Mouse (Mus musculus) forebrain, embryonic 14.5 days (tissue): ENCODE measurements around the gene Gnat1. TPM values are rescaled to one million over a fixed set of nuclear protein-coding genes. Genes with fewer than 3 reads are reported as not detected.
A peak's percentile ranks its signal among the peaks of the same experiment; 100 is the strongest.

Source experiments
- ATAC-seq: fragments of 200-750 bp; cut with Nextera tagmentation; 2 replicates; pipeline ENCODE4 v1.8.0; 2017; ENCODE audit warnings: mild to moderate bottlenecking, moderate library complexity
- DNase-seq: peaks from one replicate; pipeline ENCODE4 v3.0.0-alpha.2; 2015; ENCODE audit warnings: low spot score
- H3K27ac ChIP-seq: fragments of 300-500 bp; sonication (generic); 2 replicates; pipeline ENCODE4 v1.5.1; 2014; ENCODE audit warnings: low read depth, mild to moderate bottlenecking, control low read depth, low read length, moderate library complexity
- H3K27me3 ChIP-seq: fragments of 300-500 bp; sonication (generic); replicated peaks from 2 replicates; pipeline ENCODE4 v1.6.1; 2014; ENCODE audit warnings: low read length, control low read depth, mixed read lengths; ENCODE audit not compliant: control insufficient read depth, insufficient read depth
- H3K36me3 ChIP-seq: fragments of 300-500 bp; sonication (generic); 2 replicates; pipeline ENCODE4 v1.6.1; 2014; ENCODE audit warnings: low read length, control low read depth; ENCODE audit not compliant: control insufficient read depth, insufficient read depth
- H3K4me1 ChIP-seq: fragments of 300-500 bp; sonication (generic); 2 replicates; pipeline ENCODE4 v1.6.1; 2014; ENCODE audit warnings: antibody characterized with exemption, low read length, control low read depth; ENCODE audit not compliant: control insufficient read depth, insufficient read depth
- H3K4me2 ChIP-seq: fragments of 300-500 bp; sonication (generic); 2 replicates; pipeline ENCODE4 v1.6.1; 2014; ENCODE audit warnings: mild to moderate bottlenecking, control low read depth, low read length
- H3K4me3 ChIP-seq: fragments of 300-500 bp; sonication (generic); 2 replicates; pipeline ENCODE4 v1.5.1; 2014; ENCODE audit warnings: low read depth, low read length, control low read depth
- H3K9ac ChIP-seq: fragments of 300-500 bp; sonication (generic); 2 replicates; pipeline ENCODE4 v1.6.1; 2014; ENCODE audit warnings: mild to moderate bottlenecking, low read length, control low read depth, moderate library complexity
- H3K9me3 ChIP-seq: fragments of 300-500 bp; sonication (generic); replicated peaks from 2 replicates; pipeline ENCODE4 v1.6.1; 2016; ENCODE audit warnings: low read length, control low read depth, mixed read lengths; ENCODE audit not compliant: control insufficient read depth
- WGBS: fragments of 180-500 bp; shearing (Covaris S2); extraction: QIAGEN DNeasy Blood & Tissue Kit; methylation state at CpG from one replicate; pipeline ENCODE4 v1.1.7; 2014; 5-methylcytosine and 5-hydroxymethylcytosine counted together
- polyA plus RNA-seq: library from polyadenylated mRNA; unstranded; fragments of >200 nt; fragmentation: Nextera tagmentation; extraction: Ambion mirVana; gene quantifications from 2 replicates; pipeline ENCODE4 v1.2.1, GENCODE M21; 2014

Gnat1 gene
- polyA plus RNA-seq, 1 experiment from 2014 or later: 0.66 TPM

- H3K4me1 ChIP-seq: peaks cover 67% of the 10 kb centered on the region
- H3K4me3 ChIP-seq: no peak overlapping the region; the same call in 1 of the 2 replicates
- peak overlapping the region; percentile 92 for H3K4me2 ChIP-seq
- 0 out of 2 replicates have a peak, but pooled peaks cover 9% of the 10 kb centered on the region for H3K36me3 ChIP-seq
- no peaks in the 10 kb centered on the region for H3K9me3 ChIP-seq
- H3K27me3 ChIP-seq: no peaks in the 10 kb centered on the region
- no peak for ATAC-seq
- peak overlapping the region; percentile 96 for H3K27ac ChIP-seq
- H3K9ac ChIP-seq: peak overlapping the region; percentile 78; the same call in 1 of the 2 replicates
- 18% methylated on average over 9 of the region's 9 CpGs for WGBS
- no peak for DNase-seq
These were observed 48.1 kb downstream of the Gnat1 start for GRCm38 (mm10) chr9:107631311-107631826.

DNA sequence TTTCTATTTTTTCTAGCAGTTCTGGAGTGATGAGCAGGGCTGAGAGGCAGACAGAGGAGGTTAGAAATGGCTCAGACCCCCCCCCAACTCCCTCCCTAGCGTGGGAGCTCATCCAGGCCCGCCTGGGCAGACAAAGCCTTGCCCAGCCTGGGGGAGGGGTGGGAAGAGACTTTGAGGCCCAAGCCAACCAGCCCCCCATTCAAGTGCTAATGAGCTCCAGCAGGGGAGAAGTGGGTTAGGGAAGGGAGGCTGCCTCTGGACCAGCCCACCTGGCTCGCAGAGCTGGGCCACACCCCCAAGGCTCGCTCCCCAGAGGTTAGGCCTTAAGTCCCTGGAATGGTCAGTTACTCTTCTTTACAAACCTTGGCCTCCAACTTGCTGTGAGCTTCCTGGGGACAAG lies 48.9 kb downstream of the Gnat1 start:
- H3K36me3 ChIP-seq: 0 out of 2 replicates have a peak, but pooled peaks cover 9% of the 10 kb centered on the region
- peak overlapping the region; percentile 69 for H3K9ac ChIP-seq
- H3K4me2 ChIP-seq: peak overlapping the region; percentile 48
- 0% methylated on average over 4 of the region's 4 CpGs for WGBS
- DNase-seq (peak; percentile 92), ATAC-seq (peak; percentile 36)
- H3K27ac ChIP-seq: peak overlapping the region; percentile 96
- no peaks in the 10 kb centered on the region for H3K27me3 ChIP-seq
- no peaks in the 10 kb centered on the region for H3K9me3 ChIP-seq
- H3K4me3 ChIP-seq: 0 out of 2 replicates have a peak overlapping the region, but pooled peaks have one; percentile 7
- H3K4me1 ChIP-seq: peaks cover 69% of the 10 kb centered on the region

DNA sequence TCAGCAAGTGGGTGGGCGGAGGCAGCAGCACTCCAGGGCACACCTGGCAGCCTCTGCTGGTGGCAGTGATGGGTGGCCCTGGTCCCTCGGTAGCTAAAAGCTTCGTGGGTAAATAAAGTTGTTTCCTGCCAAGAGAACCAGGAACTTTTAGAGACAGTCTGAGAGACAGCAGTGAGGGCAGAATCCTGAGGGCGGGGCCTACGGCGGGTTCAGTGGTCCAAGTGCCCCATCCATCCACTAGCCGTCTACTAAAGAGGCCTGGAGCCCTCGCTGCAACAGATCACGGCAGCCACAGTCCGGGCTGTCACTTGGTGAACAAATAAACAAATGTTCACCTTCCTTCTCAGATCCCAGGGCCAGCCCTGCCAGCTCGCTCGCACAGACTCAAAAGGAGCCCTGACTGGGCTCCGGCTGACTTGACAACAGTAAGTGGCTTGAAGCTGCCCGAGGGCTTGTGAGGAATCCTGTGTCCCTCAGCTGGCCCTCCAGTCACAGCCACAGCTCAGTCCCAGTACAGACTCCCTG lies 49.5 kb downstream of the Gnat1 start:
- Histone ChIP-seq H3K4me3 (peak overlapping the region; percentile 7; the same call in 1 of the 2 replicates), H3K9ac (peak overlapping the region; percentile 69), H3K27me3 (no peaks in the 10 kb centered on the region), H3K27ac (peak overlapping the region; percentile 96), H3K4me1 (peaks cover 69% of the 10 kb centered on the region), H3K9me3 (no peaks in the 10 kb centered on the region), H3K36me3 (peaks cover 14% of the 10 kb centered on the region), H3K4me2 (peak overlapping the region; percentile 48)
- 4% methylated on average over 14 of the region's 14 CpGs for WGBS
- peak; percentile 69 for DNase-seq
- peak; percentile 8; the same call in 1 of the 2 replicates for ATAC-seq

DNA sequence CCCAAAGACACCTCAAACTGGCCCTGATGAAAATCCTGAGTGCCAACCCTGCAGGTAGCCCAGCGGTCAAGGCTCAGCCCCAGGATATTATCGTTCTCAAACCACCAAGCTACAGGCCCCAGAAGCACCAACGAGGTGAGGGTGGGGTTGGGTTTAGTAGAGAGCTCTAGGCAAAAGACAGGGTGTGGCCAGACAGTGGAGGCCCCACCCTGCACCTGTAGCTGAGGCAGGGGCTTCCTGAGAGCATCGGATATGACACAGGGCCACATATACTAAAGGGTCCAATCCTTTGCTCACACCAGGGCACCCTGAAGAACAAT lies 50.1 kb downstream of the Gnat1 start:
- no peaks in the 10 kb centered on the region for H3K9me3 ChIP-seq
- WGBS: 12% methylated on average over 4 of the region's 4 CpGs
- H3K27ac ChIP-seq: peak overlapping the region; percentile 96
- no peak for DNase-seq
- peak overlapping the region; percentile 48 for H3K4me2 ChIP-seq
- no peak overlapping the region for H3K4me3 ChIP-seq
- ATAC-seq: no peak
- H3K4me1 ChIP-seq: peaks cover 69% of the 10 kb centered on the region
- peaks cover 18% of the 10 kb centered on the region for H3K36me3 ChIP-seq
- no peaks in the 10 kb centered on the region for H3K27me3 ChIP-seq
- peak overlapping the region; percentile 69 for H3K9ac ChIP-seq

DNA sequence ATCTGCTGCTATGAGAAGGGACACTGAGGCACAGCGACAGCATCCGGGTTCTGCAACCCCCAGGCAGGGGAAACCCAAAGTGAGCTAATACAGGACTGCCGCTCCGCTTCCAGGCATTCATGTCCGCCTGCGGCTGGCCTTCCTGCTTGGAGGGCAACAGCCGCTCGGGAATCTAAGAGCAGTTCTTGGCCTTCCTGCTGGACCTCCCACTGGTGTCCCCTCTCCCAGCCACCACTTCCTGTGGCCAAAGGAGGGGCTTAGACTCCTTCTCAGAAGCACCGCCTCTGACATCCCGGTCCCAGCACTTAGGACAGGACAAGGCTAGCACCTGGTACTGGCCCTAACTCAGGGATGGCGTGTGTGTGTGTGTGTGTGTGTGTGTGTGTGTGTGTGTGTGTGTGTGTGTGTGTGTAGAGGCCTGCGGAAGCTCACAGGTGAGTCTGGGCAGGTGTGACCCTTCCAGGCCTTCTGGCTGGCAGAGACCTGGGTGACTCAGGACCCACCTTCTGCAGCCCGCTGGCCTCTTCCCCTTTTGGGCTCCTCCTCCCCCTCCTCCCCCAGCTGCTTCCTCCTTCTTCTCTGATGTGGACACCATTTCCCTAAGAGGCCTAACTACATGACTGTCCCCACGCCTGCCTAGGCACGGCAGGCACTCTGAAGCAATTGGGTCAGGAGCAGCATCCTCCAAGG lies 50.6 kb downstream of the Gnat1 start:
- WGBS: 34% methylated on average over 13 of the region's 15 CpGs
- no peaks in the 10 kb centered on the region for H3K27me3 ChIP-seq
- H3K27ac ChIP-seq: peak overlapping the region; percentile 96
- H3K9me3 ChIP-seq: no peaks in the 10 kb centered on the region
- H3K36me3 ChIP-seq: peaks cover 23% of the 10 kb centered on the region
- DNase-seq (no peak), ATAC-seq (no peak)
- peak overlapping the region; percentile 48 for H3K4me2 ChIP-seq
- H3K9ac ChIP-seq: peak overlapping the region; percentile 69
- peaks cover 69% of the 10 kb centered on the region for H3K4me1 ChIP-seq
- no peak overlapping the region for H3K4me3 ChIP-seq

DNA sequence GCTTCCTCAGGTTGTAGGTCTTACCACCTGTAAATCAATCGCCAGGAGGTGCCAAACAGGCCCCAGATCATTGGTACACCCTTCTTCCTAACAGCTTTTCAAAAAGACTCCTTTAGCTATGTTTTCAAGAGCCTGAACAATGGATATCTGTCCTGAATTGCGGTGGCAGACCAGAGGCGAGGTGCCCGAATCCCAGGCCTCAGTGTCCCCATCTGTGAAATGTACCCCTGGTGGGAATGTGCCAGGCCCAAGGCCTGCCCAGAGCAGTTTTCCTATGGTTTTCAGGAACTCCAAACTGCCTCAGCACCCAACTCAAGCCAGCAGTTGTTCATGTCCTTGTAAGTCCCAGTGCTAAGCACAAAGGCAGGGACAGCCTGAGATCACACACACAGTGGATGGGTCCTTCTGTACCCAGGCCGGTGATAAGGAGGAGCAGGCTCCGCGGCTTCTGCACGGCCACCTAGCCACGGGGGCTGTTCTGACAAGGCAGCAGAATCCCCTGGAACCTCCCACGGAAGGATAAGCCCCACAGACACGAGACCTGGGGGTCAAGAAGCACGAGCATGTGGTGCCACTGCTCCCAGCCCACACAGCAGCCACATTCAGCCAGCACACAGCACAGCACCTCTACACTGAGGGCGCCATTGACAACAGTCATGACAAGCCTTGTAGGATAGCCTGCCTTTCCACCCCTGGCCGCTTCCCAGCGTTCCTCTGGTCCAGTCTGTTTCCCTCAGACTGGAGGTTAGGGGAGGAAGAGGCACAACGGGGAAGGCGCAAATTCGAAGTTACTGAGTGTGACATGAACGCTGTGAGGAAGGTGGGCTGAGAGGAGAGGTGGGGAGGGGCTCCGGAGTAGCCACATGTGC lies 51.9 kb downstream of the Gnat1 start:
- DNase-seq (no peak), ATAC-seq (no peak)
- Histone ChIP-seq H3K4me1 (peaks cover 66% of the 10 kb centered on the region), H3K9me3 (no peaks in the 10 kb centered on the region), H3K4me2 (peak overlapping the region; percentile 48), H3K27ac (peak overlapping the region; percentile 96), H3K4me3 (no peak overlapping the region; the same call in 1 of the 2 replicates), H3K9ac (peak overlapping the region; percentile 69), H3K36me3 (peaks cover 31% of the 10 kb centered on the region), H3K27me3 (no peaks in the 10 kb centered on the region)
- WGBS: 10% methylated on average over 20 of the region's 20 CpGs

- H3K4me1 ChIP-seq: peaks cover 58% of the 10 kb centered on the region
- whole genome bisulfite sequencing: 2% methylated on average over 2 of the region's 2 CpGs
- 0 out of 2 replicates have a peak overlapping the region, but pooled peaks have one; percentile 9 for H3K4me3 ChIP-seq
- peak overlapping the region; percentile 69 for H3K9ac ChIP-seq
- H3K4me2 ChIP-seq: peak overlapping the region; percentile 48
- H3K36me3 ChIP-seq: peaks cover 38% of the 10 kb centered on the region
- peak; percentile 58 for ATAC-seq
- H3K27me3 ChIP-seq: no peaks in the 10 kb centered on the region
- DNase-seq: peak; percentile 95
- H3K27ac ChIP-seq: peak overlapping the region; percentile 96
- no peaks in the 10 kb centered on the region for H3K9me3 ChIP-seq
These were observed 52.7 kb downstream of the Gnat1 start for GRCm38 (mm10) chr9:107626844-107627277.

DNA sequence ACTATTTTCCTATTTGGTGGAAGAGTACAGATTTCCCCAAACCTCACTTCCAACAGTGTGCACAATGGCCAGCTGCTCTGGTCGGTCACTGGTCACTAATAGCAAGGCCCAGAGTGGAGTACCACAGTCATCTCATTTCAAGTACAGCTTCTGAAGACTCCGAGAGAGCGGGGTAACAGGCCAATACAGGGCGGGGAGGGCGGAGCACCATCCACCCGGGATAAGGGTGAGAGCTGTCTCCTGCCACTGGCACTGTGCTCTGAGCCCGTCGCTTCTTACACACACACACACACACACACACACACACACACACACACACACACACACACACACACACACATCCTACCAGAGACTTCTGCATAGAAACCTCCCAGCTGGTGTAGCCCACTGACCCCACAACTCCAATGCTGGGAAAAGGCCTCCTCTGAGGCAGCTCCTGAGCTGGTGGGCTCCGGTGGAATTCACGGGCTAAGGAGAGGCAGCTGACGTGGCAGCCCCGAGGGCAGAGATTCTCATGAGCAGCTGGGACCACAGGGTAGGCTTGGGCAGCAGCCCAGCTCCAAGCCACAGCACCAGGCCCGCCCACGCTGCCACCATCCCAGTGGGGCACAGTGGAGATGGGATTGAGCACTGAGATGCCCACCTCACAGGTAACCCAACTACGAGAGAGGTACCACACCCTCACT lies 53.2 kb downstream of the Gnat1 start:
- Histone ChIP-seq H3K9me3 (no peaks in the 10 kb centered on the region), H3K27me3 (no peaks in the 10 kb centered on the region), H3K27ac (peak overlapping the region; percentile 96), H3K4me1 (peaks cover 52% of the 10 kb centered on the region), H3K9ac (peak overlapping the region; percentile 54; the same call in 1 of the 2 replicates), H3K4me2 (peak overlapping the region; percentile 48), H3K36me3 (peaks cover 38% of the 10 kb centered on the region), H3K4me3 (0 out of 2 replicates have a peak overlapping the region, but pooled peaks have one; percentile 9)
- WGBS: 24% methylated on average over 15 of the region's 15 CpGs
- DNase-seq: peak; percentile 77
- ATAC-seq: peak; percentile 60
